Mouse (Mus musculus): Measurements from ENCODE around the gene Mep1a.

- TF ChIP-seq CTCF (IDR thresholded peaks at IDR 0.05; ENCODE audit: borderline replicate concordance, insufficient read depth, low read depth, low read length), result no peak
- no peak for TF ChIP-seq POLR2A (IDR thresholded peaks at IDR 0.05; ENCODE audit: borderline replicate concordance, insufficient read depth, low read length)
Observed at GRCm38 (mm10) chr17:43431692-43432091, 70.9 kb downstream of the Mep1a start.

Data from cerebellum, adult 2 months (tissue).